Mouse (Mus musculus) kidney, adult 9 months (tissue): Measurements from ENCODE around the gene Nr2c1.
A peak's percentile ranks its signal among the peaks of the same experiment; 100 is the strongest.

ENCODE experiments used
- DNase-seq: peaks from one replicate; pipeline ENCODE4 v3.0.0; 2022

Nr2c1 gene

DNA sequence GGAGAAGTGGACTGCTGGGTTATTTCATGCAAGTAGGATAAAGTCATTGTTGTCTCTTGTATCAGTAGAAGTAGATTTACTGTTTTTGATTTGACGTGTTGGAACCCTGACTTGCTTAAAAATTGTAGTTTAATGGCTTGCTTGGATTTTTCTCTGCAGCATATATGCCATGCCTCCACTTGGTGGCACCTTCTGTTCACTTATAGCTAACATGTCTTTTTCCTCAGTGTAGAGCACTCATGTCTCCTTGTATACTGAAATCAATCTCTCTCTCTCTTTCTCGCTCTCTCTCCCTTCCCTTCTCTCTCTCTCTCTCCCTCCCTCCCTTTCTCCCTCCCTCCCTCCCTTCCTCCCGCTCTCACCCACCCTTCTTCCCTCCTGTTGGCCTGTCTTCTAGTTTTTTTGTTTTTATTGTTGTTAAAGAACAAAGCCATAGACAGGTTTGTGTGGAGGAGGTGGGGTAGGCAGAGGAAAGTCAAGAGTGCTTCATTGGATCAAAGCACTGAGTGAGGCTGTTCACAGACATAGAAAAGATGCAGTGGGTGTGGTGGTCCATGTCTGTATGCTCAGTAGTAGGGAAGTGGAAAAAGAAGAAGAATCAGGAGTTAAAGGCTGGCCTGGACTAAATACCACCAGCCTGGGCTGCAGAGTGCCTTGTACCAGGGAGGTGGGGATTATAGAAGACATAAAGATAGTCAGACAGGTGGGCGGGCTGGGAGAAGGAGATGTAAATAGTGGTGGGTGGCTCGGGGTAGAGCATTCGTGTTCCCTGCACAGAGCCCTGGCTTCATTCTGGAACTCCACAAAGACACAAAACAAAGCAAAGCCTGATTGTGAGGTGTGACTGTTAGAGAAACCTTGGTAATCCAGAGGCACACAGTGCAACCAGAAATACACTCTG, 63.1 kb downstream of the Nr2c1 start:
- DNase-seq: no peak

DNA sequence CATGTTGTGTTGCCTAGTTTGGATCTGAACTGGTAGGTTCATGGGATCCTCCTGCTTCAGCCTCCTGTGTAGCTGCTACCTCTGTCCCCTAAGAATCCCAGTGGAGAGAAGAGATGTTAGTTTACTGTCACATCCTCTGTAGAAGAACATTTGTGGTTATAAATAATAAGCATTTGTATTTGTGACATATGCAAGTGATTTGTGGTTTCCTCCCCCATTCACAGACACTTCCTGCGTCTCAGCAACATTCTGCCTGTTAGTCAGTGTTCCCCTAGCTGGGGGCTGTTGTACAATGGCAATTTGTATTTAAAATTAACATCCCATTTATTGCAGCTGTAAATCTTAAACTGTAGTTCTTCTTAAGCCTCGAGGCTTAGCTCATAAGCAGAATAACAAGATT, 63.9 kb downstream of the Nr2c1 start:
- DNase-seq: peak; percentile 44

DNA sequence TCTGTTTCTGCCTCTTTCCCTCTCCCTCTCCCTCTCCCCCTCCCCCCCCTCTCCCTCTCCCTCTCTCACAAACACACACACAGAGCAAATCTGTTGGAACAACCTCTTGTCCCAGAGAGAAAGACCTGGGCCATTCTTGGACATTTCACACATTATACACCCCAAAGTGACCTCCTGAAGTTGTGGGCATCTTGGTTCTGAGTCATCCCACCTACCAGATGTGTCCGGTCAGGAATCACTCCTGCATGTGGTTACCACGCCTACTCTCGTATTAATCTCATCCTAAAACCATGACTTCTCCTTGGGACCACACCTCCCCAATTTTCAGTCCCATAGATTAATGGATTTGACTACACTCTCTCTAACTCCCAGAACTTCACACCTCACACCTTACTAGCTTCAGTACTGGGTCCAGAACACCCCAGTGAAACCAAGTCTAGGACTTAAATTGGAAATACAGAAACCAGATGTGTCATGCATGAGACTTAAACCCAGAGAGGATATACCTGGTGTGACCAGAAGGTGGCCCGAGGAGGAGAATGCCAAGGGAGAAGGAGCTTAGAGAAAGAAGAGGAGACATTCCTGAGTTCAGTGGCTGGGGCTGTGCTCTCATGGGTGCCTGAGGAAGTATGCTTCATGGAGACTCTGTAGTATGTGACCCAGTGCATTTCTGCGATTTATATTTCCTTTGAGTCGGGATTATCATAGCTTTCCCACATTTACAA, 77.4 kb downstream of the Nr2c1 start:
- DNase-seq: no peak

DNA sequence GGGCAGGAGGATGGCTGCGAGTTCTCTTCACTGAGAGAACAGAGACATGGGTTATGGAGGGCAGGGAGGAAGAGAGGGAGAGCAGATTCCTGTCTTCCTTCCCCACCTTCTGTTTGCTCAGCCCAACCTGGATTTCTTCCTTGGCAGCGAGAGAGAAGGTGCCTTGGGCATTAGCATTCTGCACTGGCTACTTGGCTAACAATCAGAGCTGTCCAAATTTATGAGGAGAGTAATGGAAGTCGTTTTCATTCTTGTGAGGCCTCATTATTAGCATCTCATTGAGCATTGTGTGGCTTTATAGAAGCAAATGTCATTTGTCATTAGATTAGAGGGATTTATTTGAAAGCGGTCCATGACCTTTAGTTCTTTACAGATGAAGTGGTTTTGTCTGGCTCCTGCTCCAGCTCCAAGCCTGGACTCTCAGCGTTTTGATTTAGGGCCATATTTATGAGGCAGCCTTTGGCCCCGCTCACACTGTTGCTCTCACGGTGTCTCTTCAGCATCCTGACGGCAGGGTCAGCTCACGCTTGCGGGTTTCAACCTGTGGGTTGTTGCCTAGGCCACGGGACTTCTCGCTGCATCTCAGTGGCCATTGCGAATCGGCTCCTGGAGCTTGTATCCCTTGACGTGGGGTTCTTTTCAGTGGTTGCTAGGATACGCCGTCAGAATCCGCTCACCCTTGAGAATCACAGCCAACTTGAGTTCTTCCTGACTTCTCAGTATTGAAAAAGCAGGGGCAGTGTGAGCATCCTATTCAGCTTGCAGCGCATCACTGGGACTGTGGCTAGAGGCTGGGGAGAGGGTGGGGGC, 82.6 kb downstream of the Nr2c1 start:
- DNase-seq: no peak

DNA sequence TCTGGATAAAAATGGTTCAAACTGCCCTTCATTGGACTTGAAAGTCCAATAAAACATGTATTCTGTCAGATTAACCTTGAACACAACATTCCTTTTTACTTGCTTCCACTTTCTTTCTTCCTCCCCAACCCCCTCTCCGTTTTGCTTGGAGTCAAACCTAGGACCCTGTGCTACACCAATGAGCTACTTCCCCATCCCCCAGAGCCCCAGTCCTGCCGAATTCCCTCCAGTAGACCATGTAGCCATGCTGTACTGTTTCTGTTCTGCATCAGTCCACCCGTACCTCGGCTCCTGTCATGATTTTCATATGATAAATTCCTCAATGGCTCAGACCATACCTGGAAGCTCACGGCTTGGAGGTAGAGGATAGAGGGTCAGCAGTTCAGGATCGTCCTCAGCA, 83.2 kb downstream of the Nr2c1 start:
- no peak for DNase-seq

DNA sequence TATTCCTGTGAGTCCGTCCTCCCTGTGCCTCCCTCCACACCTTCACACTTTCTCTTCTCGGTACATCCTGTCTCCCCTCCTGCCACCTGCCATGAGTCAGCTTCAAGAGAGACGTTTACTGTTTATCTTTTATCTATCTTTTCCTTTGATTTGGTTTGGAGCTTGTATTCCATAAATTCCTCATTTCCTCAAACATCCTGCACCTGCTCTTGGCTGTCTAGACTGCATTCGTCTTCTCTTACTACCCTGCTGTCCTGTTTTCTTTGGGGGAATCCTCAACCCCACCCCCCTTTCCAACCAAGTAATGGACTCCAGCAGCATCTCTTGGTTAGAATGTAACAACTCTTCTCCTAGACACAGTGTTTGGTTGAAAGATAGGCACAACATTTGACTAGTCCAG, 87.4 kb downstream of the Nr2c1 start:
- no peak for DNase-seq

DNA sequence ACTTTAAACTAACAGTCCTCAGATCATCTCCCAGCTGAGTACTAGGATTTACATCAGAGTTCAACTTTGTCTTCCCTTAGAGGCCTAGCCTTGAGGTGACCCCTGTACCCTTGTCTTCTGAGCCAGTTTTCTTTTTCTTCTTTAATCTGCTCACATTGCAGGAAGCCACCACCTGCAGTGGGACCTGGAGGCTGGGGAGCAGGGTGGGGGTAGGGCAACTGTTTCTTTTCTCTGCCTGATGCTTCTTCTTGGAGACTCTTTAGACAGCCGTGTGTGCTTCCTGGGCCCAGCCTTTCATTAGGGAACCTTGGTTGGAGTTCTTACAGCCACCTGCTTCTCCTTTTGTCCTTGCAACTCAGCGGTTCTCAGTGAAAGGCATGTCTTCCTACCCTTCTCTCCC, 93.5 kb downstream of the Nr2c1 start:
- DNase-seq: no peak
